Mouse (Mus musculus): Measurements from ENCODE around the gene Coro7.

- TF ChIP-seq POLR2A (IDR thresholded peaks at IDR 0.05; ENCODE audit: control insufficient read depth, extremely low read depth, insufficient read depth, low read length, poor library complexity) (no peak), CTCF (IDR thresholded peaks at IDR 0.05; ENCODE audit: borderline replicate concordance, control insufficient read depth, extremely low read depth, insufficient read depth, low read length, poor library complexity) (no peak)
Measured at GRCm38 (mm10) chr16:4641119-4641838, 38.3 kb downstream of the Coro7 start.

All from thymus, adult 2 months (tissue).